Mouse (Mus musculus) heart, embryonic 11.5 days (tissue): ENCODE data around the gene Tmem135. TPM values are rescaled to one million over a fixed set of nuclear protein-coding genes. Genes with fewer than 3 reads are reported as not detected.

Source experiments
- ATAC-seq: fragments of 200-750 bp; cut with Nextera tagmentation; replicated peaks from 2 replicates; pipeline ENCODE4 v1.8.0; 2017; ENCODE audit warnings: moderate library complexity; ENCODE audit not compliant: insufficient number of reproducible peaks, low FRiP score, low TSS enrichment
- H3K27ac ChIP-seq: fragments of 300-500 bp; sonication (generic); 2 replicates; pipeline ENCODE4 v1.5.1; 2014; ENCODE audit warnings: mild to moderate bottlenecking, low read depth, low read length
- H3K27me3 ChIP-seq: fragments of 300-500 bp; sonication (generic); 2 replicates; pipeline ENCODE4 v1.6.1; 2014; ENCODE audit warnings: mild to moderate bottlenecking, low read length, mixed read lengths; ENCODE audit not compliant: control insufficient read depth, insufficient read depth
- H3K36me3 ChIP-seq: fragments of 300-500 bp; sonication (generic); 2 replicates; pipeline ENCODE4 v1.6.1; 2014; ENCODE audit warnings: mild to moderate bottlenecking, low read length, moderate library complexity, mixed read lengths; ENCODE audit not compliant: control insufficient read depth, insufficient read depth
- H3K4me1 ChIP-seq: fragments of 300-500 bp; sonication (generic); 2 replicates; pipeline ENCODE4 v1.6.1; 2014; ENCODE audit warnings: low read length; ENCODE audit not compliant: control insufficient read depth, insufficient read depth
- H3K4me2 ChIP-seq: fragments of 300-500 bp; sonication (generic); 2 replicates; pipeline ENCODE4 v1.6.1; 2014; ENCODE audit warnings: mild to moderate bottlenecking, moderate library complexity
- H3K4me3 ChIP-seq: fragments of 300-500 bp; sonication (generic); 2 replicates; pipeline ENCODE4 v1.5.1; 2014; ENCODE audit warnings: low read depth, low read length
- H3K9ac ChIP-seq: fragments of 300-500 bp; sonication (generic); 2 replicates; pipeline ENCODE4 v1.6.1; 2014; ENCODE audit warnings: mild to moderate bottlenecking, low read depth, low read length, moderate library complexity
- H3K9me3 ChIP-seq: fragments of 300-500 bp; sonication (generic); replicated peaks from 2 replicates; pipeline ENCODE4 v1.6.1; 2016; ENCODE audit warnings: low read length; ENCODE audit not compliant: control insufficient read depth
- WGBS: fragments of 180-500 bp; shearing (Covaris S2); extraction: QIAGEN DNeasy Blood & Tissue Kit; methylation state at CpG from one replicate; pipeline ENCODE4 v1.1.7; 2014; ENCODE audit not compliant: insufficient replicate concordance; 5-methylcytosine and 5-hydroxymethylcytosine counted together
- microRNA-seq: library from miRNA; unstranded; fragments of <30 nt; microRNA quantifications from one replicate; pipeline ENCODE4, GENCODE M21; 2016; ENCODE audit warnings: borderline number of aligned reads
- polyA plus RNA-seq: library from polyadenylated mRNA; unstranded; fragments of >200 nt; fragmentation: Nextera tagmentation; extraction: Ambion mirVana; gene quantifications from 2 replicates; pipeline ENCODE4 v1.2.1, GENCODE M21; 2014

Tmem135 gene
- polyA plus RNA-seq, 1 experiment from 2014 or later: 27.2 TPM

- Histone ChIP-seq H3K27me3 (no peaks in the 10 kb centered on the region), H3K4me1 (no peaks in the 10 kb centered on the region)
- ATAC-seq: 0 out of 2 replicates have a peak, but pooled peaks have one; percentile 18
These were observed 277.7 kb downstream of the Tmem135 start for GRCm38 (mm10) chr7:89126063-89126882.

GRCm38 (mm10) chr7:89116261-89116664, 287.8 kb downstream of the Tmem135 start:
- Histone ChIP-seq H3K36me3 (no peaks in the 10 kb centered on the region), H3K4me2 (no peak overlapping the region), H3K27ac (peak overlapping the region; percentile 73), H3K4me1 (no peaks in the 10 kb centered on the region), H3K9me3 (no peaks in the 10 kb centered on the region), H3K9ac (no peak overlapping the region), H3K4me3 (no peak overlapping the region), H3K27me3 (no peaks in the 10 kb centered on the region)
- 65% methylated on average over 1 of the region's 1 CpGs for WGBS
- peak; percentile 52 for ATAC-seq

More at GRCm38 (mm10) chr7:89126063-89126882, 277.7 kb downstream of the Tmem135 start:
- WGBS: 55% methylated on average over 7 of the region's 7 CpGs
- Histone ChIP-seq H3K4me2 (no peak overlapping the region), H3K36me3 (no peaks in the 10 kb centered on the region), H3K9ac (no peak overlapping the region), H3K4me3 (no peak overlapping the region), H3K9me3 (no peaks in the 10 kb centered on the region), H3K27ac (no peak overlapping the region)

- Histone ChIP-seq H3K27me3 (no peaks in the 10 kb centered on the region), H3K9me3 (no peaks in the 10 kb centered on the region), H3K9ac (no peak overlapping the region), H3K4me3 (no peak overlapping the region), H3K4me2 (no peak overlapping the region), H3K27ac (peak overlapping the region; percentile 73), H3K4me1 (no peaks in the 10 kb centered on the region), H3K36me3 (no peaks in the 10 kb centered on the region)
- ATAC-seq: no peak
- WGBS: 66% methylated on average over 3 of the region's 3 CpGs
These were observed 288.4 kb downstream of the Tmem135 start for GRCm38 (mm10) chr7:89115633-89116032.

- H3K36me3 ChIP-seq: no peaks in the 10 kb centered on the region
- no peaks in the 10 kb centered on the region for H3K27me3 ChIP-seq
- no peak for ATAC-seq
- H3K9ac ChIP-seq: no peak overlapping the region
- H3K4me3 ChIP-seq: no peak overlapping the region
- WGBS: 68% methylated on average over 2 of the region's 2 CpGs
- no peaks in the 10 kb centered on the region for H3K4me1 ChIP-seq
- H3K27ac ChIP-seq: no peak overlapping the region
- H3K9me3 ChIP-seq: no peaks in the 10 kb centered on the region
- no peak overlapping the region for H3K4me2 ChIP-seq
These were observed 297.6 kb downstream of the Tmem135 start for GRCm38 (mm10) chr7:89106421-89106820.

GRCm38 (mm10) chr7:89099756-89100155, 304.3 kb downstream of the Tmem135 start:
- Histone ChIP-seq H3K27me3 (no peaks in the 10 kb centered on the region), H3K9me3 (no peaks in the 10 kb centered on the region), H3K36me3 (no peaks in the 10 kb centered on the region), H3K4me1 (no peaks in the 10 kb centered on the region), H3K4me3 (no peak overlapping the region), H3K9ac (no peak overlapping the region), H3K27ac (no peak overlapping the region), H3K4me2 (no peak overlapping the region)
- ATAC-seq: no peak
- 86% methylated on average over 4 of the region's 4 CpGs for whole genome bisulfite sequencing

Small RNAs within 50 kb of the gene (microRNA-seq; reads per million reads assigned to microRNA genes)
- gene Gm22171 (not detected), gene Gm24659 (not detected)

Other genes starting within 250 kb of the Tmem135 start
- 9.8 and 12.1 TPM in 2 replicates for gene Fzd4, start 133 bp upstream of the Tmem135 start, polyA plus RNA-seq
- gene Prss23, start 123.0 kb upstream of the Tmem135 start, polyA plus RNA-seq: 34.7 and 38.8 TPM in 2 replicates
- 2.6 and 3.3 TPM in 2 replicates for gene Me3, start 228.2 kb upstream of the Tmem135 start, polyA plus RNA-seq